Mouse (Mus musculus) retina, embryonic 14.5 days (tissue): Measurements from ENCODE around the gene Phf23.

Source experiments
- DNase-seq: peaks from one replicate; pipeline ENCODE4 v3.0.0-alpha.2; 2015; ENCODE audit warnings: low spot score

The Phf23 gene

DNA sequence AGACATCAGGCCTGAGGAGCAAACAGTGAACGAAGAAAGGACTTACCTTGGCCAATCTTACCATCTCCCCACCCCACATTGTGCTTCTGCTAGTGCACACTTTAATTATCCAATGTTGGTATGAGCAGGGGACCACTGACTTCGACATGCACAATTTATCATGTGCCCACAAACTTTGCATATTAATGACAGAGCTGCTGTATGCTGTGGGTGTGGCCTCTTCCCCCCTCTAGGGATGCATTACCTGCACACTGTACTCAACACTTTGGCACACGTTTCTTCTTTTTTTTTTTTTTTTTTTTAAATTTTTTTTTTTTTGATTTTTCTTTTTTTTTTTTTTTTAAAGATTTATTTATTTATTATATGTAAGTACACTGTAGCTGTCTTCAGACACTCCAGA lies 24.8 kb upstream of the Phf23 start:
- DNase-seq: no peak

DNA sequence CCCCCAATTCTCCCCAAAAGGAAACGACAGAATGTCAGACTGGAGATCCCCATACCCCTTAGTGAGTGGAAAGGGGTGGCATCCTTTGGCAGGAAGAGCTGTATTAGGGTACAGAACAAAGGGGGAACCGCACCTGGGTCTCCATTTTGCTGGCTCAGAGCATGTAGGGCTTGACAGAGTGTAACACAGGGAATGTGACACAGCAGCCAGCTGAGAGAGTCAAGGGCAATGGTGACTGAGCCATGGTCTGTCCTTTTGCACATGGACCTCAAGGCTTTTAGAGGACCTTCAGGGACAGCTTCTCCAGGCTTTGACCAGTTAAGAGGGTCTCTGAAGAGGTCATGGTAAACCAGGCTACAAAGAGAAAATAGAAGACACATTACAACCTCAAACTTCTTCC lies 20.7 kb upstream of the Phf23 start:
- no peak for DNase-seq

DNA sequence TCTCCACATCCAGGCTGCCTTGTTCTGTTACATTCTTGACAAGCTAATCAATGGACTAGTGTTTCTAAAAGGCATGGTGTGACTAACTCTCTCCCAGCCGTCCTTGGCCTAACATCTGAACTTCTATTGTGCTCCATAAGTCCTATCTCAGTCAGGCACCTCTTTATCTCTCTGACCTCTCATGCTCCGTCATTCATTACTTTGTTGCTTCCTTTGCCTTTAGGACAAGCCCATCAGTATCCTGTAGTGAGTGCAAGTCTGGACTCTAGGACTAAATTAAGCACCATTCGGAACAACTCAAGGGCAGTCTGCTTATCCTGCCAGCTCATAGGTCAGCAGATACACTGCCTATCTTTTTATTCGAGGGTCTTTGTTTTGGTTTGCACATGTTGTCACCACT lies 19.3 kb upstream of the Phf23 start:
- DNase-seq: no peak

DNA sequence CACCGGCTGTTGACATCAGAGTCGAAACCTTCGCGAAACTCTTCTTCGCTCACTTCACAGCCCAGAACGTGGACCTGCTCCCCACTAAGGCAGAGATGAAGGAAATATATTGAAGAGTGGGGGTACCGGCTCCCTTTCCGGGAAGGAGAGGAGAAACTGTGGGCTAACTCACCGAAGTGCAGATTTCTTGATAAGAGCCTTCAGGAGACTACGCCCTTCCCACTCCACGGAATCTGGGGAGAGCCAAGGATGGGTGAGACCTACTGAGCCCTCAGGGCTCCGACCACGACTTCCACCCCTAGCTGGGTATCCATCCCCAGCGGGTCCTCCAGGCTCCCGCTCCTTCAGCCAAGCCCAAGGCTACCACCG lies 15.8 kb upstream of the Phf23 start:
- no peak for DNase-seq

DNA sequence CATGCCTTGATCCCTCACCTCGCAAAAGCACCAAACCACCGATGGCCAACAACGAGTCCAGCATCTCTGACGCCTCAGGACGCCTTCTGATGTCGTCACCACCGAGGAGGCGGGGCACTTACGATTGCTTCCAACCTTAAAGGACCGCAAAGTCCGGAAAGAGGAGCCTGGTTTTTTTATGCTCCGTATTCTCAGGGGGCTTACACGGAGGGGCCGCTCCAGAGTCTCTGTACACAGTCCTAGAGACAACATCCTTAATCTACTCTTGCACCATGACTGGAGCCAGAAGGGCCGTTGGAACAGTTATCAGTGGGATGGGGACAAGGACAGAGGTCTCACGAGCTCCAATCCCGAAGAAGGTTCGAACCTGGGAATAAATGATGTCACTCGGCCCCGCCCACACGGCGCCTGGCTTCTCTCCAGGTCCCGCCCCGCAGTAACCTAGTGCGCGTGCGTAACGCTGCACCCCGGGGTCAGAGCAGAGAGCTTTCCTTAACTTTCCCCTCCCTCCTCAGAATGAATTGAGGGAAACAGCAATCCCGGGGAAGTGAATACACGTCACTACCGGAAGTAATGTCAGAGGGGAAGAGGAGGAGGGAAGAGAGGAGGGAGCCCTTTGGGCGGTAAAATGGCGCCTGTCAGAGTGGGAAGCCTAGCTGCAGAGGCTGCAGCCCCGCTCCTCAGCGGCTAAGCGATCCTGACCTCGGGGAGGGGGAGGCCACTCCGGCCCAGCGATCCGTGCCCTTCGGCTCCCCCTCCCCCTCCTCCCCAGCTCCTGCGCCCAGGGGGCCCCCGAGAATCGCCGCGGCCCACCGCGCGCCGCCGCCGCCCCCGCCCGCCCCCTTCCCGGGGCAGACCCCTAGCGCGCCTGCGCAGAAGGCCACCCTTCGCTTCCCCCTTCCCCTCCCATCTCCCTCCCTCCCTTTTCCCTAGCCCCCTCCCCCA lies 15.1 kb upstream of the Phf23 start:
- peak; percentile 99 for DNase-seq

DNA sequence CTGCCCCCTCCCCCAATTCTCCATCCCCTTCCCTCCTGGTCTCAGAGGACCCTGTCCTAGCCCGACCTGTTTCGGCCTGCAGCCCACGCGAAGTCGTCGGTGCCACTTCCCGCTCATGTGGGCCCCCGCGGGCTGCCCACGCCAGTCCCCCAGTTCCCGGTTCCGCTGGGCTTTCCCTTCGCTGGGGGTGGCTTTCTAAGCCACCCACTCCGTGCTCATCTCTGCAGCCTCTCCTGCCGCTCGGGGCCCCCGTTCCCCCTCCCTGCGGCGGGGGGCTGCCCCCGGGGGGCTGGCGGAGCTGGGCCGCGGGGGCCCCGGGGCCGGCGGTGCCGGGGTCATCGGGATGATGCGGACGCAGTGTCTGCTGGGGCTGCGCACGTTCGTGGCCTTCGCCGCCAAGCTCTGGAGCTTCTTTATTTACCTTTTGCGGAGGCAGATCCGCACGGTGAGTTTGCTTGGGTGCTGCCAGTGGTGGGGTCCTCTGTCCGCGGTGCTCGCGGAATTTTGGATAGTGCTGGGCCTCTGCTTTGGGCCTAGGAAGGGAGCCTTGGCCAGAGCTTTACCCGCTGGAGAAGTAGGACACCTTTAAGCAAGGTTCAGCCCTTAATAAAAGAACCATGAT lies 14.3 kb upstream of the Phf23 start, which contains the start of gene Ctdnep1:
Gene Ctdnep1 (plus strand): TSS at position 16 of the 622 bp plus-strand sequence.
- DNase-seq: no peak

DNA sequence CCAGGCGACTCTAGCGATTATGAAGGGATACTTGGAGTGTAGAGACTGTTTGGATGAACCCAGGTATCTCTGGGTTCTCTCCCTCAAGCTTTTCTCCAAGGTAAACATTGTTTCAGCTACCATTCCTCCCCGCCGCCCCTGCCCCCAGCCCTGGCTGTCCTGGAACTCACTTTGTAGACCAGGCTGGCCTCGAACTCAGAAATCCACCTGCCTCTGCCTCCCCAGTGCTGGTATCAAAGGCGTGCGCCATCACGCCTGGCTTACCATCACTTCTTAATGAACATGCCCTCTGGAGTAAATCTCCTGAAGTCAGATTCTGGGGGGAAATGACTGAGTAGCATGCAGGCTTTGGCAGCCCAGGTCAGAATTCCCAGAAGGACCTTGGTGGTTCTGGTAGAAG lies 13.4 kb upstream of the Phf23 start, which contains the start of gene Elp5:
Gene Elp5 (minus strand): TSS at position 293 of the 400 bp plus-strand sequence.
- DNase-seq: no peak

DNA sequence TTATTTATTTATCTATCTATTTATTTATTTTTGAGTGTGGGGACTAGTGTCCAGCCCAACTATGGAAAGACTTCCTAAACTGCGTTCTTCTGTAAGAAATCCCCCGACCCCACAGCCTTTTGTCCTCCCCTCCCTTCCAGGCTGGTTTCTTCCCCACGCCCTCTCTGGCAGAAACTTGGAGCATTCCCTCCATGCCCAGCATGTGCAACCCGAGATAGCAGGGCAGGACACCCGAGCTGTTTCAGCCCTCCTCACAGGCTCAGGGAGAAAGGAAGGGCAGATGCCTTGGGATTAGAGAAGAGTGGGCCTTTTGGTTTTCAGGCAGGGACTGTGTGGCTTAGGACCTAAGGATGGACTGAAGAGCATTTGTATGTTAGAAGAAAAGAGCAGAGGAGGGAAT lies 12.7 kb upstream of the Phf23 start:
- no peak for DNase-seq

DNA sequence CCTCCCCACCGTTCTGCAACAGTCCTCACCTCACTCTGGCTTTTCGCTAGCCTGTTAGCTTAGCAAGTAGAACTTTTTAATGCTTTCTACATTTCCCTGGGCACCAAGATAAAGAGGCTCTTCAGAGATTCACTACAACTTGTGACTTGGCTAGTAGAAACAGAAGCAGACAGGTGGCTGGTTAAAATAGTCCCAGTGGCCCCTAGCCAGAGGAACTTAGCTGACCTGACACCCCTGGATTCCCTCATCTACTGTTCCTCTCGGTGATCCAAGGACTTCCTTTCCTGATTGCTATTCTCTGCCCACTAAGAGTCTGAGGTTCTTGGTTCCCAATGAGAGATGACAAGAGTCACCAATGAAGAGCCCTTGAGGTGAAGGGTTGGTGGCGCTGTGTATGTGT lies 12.2 kb upstream of the Phf23 start:
- DNase-seq: no peak

DNA sequence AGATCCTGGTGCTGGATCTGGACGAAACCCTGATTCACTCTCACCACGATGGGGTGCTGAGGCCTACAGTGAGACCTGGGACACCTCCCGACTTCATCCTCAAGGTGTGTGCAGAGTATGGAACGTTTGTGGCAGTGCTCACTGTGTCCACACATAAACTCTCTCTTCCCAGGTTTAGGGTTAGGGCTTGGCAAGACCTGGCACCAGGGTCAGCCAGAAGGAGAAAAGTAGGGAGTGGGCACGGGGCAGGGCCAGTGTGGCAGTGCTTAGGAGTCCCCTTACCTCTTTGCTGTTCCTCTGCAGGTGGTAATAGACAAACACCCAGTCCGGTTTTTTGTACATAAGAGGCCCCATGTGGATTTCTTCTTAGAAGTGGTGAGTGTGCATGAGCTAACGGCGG lies 11.1 kb upstream of the Phf23 start:
- DNase-seq: no peak

DNA sequence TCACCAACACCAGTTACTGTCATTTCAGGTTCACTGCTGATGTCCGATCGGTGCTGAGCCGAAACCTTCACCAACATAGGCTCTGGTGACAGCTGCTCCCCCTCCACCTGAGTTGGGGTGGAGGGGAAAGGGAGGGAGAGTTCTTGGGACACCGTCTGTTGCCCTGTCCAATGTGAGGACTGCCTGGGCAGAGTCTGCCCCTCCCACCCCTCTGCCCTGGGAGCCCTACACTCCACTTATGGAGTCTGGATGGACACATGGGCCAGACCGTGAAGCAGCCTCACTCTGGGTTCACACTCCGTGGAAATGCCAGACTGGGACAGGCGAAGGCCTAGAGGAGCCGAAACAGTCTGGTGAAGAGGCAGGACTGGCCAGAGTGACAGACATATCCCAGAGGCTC lies 5.6 kb upstream of the Phf23 start:
- DNase-seq: no peak

DNA sequence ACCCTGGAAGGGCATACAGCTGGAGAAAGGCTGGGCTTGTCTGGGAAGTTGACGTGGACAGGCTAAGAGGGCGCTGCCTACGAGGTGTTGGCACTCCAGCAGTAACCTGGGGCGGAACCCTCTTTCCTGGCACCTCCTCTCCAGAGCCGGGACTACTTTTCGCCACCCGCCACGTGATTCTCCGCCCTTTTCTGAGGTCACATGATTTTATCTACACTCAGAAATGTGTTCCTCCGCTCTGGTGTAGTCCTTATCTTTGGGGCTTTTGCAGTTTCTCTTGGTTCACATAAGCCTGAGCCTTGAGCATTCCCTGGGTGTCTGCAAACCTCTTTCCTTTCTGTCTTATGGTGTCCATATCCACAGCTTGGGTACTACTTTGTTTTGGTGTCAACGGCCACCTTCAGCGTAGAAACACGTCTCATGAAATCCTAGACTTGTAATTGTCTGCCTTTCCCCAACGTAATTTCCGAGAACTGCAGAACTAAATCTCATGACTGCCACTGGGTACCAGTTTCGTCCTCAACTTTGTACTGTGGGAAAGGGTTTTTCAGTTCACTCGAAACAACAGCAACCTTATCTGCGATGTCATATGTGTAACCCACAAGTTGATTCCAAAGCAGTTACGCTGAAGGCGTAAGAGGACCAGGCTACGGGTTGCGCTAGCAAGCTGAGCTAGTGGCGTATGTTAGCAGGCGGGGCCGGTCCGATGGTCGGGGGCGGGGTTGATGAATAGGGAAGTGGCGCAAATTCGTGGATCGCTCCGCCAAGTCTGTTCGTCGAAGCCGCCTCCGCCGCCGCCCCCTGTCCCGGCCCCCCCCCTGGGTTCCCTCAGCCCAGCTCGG lies 4.5 kb upstream of the Phf23 start, which contains the start of gene Gabarap:
Gene Gabarap (plus strand): TSS at position 294 of the 842 bp plus-strand sequence.
- DNase-seq: peak; percentile 98

DNA sequence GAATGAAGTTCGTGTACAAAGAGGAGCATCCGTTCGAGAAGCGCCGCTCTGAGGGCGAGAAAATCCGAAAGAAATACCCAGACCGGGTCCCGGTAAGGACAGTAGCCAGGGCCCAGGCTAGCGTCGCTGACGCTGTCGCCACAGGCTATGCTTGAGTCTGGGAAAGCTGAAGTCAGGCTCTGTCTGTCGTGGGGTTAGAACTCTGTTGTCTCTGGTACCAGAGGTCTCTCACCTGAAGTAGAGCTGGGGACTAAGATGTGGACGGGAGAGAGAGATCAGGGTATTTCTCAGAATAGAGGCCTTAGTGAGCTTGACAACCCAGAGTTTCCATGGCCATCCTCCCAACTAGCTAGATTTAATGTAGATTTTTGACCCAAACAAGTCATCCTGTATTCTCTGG lies 3.9 kb upstream of the Phf23 start:
- peak; percentile 12 for DNase-seq

DNA sequence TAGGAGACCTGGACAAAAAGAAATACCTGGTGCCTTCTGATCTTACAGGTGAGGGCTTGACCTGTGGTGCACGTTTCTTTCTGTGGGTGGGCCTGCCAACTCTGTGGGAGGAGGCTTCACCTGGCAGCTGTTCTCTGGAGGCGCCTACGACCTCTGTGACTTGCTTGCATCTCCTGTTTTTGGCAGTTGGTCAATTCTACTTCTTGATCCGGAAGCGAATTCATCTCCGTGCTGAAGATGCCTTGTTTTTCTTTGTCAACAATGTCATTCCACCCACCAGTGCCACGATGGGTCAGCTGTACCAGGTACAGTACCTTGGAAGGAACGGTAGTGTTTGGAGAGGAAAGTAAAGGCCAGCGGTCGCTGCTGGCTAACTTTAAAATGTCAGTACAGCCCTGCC lies 3.2 kb upstream of the Phf23 start:
- DNase-seq: no peak

DNA sequence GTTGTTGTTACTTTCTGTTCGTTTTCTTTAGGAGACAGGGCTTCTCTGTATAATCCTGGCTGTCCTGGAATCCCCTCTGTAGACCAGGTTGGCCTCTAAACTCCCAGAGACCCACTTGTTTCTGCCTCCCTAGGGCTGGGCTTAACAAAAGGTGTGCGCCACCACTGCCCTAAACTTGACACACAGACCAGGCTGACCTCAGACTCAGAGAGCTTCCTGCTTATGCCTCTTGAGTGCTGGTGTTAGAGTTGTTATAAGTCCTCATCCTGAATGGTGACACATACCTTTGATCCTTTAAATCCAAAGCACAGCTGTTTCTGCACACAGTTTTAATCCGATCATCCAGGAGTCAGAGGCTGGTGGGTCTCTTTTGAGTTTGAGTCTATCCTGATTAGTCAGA lies 2.6 kb upstream of the Phf23 start:
- DNase-seq: no peak

DNA sequence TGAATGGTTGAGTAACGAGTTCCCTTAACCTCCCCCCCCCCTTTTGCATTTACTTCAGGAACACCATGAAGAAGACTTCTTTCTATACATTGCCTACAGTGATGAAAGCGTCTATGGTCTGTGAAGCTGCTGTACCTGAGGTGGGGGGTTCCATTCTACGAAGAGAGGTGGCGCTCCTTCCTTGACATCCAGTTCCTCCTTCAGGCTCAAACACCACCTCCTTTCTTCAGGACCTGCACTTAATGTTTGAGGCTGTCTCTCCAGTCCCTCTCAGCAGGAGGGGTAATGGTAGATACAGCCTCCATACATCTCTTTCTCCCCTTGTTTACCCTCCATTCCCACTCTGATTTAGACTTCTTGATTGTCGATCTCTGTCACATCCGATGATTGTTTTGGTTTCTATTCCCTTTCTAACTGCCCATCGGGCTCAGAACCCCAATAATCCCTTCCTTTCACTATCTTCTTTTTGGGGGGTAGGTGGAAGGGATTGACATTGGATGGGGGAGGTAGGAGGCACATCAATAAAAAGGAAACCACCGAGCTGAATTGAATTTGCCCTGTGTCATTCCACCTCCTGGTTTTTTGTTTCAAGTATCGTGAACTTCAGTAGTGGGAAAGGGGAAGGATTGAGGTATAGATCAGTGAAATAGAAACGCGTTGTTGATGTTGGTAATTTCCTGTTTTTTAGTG lies 1.0 kb upstream of the Phf23 start:
- DNase-seq: no peak

DNA sequence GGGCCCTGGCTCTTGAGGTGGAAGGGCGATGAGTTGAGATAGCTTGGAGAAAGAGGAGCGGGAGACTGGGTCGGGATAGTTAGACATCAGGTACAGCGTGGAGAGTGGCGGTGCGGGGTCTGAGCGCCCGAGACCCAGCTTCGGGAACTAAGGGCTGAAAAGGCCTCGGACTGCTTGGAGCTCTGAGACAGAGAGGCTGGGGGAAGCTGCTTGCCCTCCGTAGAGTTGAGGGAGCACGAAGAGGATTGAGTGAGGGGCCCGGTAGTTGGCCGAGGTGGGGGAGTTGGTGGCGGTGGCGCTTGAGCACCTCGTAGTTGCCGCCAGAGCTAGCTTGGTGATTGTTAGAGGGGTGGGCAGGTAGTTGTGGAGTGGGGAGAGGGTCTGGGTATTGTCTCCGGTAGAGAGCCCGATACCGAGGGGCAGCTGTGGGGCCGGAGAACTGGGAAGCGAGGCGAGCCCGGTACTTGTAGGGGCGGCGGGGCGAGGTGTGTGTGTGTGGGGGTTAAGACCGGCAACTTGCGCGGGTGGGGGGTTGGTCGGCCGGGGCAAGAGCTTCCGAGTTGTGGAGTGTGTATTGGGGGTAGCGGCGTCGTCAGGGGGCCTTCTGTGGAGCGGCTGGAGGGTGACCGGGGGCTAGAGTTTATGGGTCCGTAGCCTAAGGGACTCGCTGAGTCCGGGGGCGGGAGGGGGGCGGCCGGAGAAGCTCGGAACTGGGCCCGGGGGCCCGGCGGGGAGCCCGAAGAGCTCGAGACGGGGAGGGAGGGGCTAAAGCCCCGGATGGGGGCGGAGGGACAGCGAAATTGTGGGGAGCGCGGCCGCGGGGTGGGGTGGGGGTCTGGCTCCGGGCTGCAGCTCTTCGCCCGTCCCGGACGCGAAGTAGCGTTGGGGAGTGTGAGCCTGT lies 834 bp downstream of the Phf23 start:
- DNase-seq: peak; percentile 49

DNA sequence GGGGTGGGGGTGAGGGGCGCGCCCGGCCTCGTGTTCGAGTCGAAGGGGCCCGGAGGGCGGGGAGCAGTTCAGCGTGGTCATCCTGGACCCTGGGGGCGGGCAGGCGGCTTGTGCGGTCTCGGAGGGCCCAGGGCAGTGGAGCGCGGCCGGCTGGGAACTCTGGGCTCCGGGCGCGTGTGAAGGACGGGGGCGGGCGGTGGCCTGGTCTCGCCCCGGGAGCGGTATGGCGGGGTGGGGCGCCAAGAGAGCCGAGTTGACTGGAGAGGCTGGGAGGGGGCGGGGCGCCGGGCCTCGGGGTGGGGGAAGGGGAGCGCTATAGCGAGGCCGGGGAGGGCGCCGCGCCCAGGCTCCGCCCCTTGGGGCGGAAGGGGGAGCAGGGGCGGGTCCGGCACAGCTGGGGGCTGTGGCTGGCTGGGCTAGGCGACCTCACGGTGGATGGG lies 1.5 kb downstream of the Phf23 start:
- DNase-seq: peak; percentile 84

DNA sequence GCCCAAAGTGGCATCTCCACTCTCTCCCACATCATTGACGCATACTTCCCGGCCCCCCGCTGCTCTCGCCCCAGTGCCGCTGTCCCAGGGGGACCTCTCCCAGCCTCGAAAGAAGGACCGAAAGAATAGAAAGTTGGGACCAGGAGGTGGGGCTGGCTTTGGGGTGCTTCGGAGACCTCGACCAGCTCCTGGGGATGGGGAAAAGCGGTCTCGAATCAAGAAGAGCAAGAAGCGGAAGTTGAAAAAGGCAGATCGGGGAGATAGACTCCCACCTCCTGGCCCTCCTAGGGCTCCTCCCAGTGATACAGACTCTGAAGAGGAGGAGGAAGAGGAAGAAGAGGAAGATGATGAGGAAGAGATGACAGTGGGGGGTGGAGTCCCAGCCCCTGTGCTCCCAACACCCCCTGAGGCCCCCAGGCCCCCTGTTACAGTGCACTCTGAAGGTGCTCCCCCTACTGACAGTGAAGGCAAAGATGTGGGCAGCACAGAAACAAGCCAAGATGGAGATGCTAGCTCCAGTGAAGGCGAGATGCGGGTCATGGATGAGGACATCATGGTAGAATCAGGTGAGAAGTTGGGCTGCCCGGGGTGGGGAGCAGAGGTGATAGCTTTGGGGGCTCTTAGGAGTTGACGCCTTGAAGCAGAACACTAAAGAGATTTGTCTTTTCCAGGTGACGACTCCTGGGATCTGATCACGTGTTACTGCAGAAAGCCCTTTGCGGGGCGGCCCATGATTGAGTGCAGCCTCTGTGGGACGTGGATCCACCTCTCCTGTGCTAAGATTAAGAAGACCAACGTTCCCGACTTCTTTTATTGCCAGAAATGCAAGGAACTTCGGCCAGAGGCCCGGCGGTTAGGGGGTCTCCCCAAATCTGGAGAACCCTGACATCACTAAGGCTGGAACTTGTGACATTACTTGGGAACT lies 3.3 kb downstream of the Phf23 start:
- no peak for DNase-seq

DNA sequence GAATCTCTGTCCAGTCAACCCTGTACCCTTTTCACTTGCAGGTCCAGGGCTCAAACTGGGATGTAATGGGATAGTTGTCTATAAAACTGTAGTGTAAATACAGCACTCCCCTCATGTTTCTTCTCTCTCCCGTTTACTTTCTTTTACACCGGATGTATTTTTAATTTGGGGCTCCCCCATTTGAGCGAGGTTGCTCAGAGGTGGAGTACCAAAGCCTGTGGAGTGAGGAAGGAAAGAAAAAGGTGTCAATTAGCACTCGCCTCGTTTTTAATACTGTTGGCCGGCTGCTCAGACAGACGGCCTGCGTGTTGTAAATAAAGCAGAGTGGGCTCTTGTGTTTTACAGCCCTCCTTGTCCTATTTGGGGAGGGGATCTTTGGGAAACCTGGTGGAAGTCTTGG lies 4.1 kb downstream of the Phf23 start:
- DNase-seq: no peak
